Mouse (Mus musculus) spleen, adult 2 months (tissue): ENCODE results near the gene Dhrs4.
A peak's percentile ranks its signal among the peaks of the same experiment; 100 is the strongest.

Experiments
- CTCF ChIP-seq: fragments of 200-500 bp; IDR thresholded peaks from 2 replicates; pipeline ENCODE4 v1.5.1; 2011; ENCODE audit warnings: mild to moderate bottlenecking, inconsistent platforms; ENCODE audit not compliant: insufficient read depth, insufficient read length, insufficient replicate concordance; ENCODE audit errors: extremely low read depth
- POLR2A ChIP-seq: fragments of 200-500 bp; IDR thresholded peaks from 2 replicates; pipeline ENCODE4 v1.6.1; 2011; ENCODE audit warnings: low read depth, low read length, inconsistent platforms

GRCm38 (mm10) chr14:55478651-55479599 lies at the start of gene Dhrs4:
- peak; percentile 61; the same call in 1 of the 2 replicates for TF ChIP-seq CTCF
- TF ChIP-seq POLR2A = peak; percentile 57
